Mouse (Mus musculus) cerebral cortex, adult 2 months (tissue): ENCODE data around the gene Nrp2.

Experiments
- WGBS: fragments of 180-500 bp; shearing (Covaris S2); methylation state at CpG from one replicate; pipeline ENCODE4 v1.1.7; 2018; 5-methylcytosine and 5-hydroxymethylcytosine counted together

The Nrp2 gene

GRCm38 (mm10) chr1:62783354-62784083 is 80.4 kb downstream of the Nrp2 start:
- WGBS, result 65% methylated on average over 18 of the region's 18 CpGs

DNA sequence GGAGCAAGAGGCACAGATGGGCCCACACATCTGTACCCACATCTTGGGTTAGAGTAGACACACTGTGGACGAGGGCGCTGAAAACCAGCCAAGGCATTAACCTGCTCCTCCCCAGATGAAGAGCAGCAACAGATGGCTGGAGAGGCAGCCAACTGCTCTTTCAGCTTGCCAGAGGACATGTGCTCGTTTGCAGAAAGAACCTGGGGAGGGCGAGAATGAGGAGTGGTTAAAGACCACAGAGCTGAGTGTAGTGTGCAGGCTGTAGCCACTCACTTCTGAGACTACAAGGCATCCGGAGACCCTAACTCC is 81.0 kb downstream of the Nrp2 start:
- 55% methylated on average over 5 of the region's 5 CpGs for WGBS

- WGBS, result 19% methylated on average over 5 of the region's 5 CpGs
Measured at GRCm38 (mm10) chr1:62786255-62786654, 83.2 kb downstream of the Nrp2 start.

DNA sequence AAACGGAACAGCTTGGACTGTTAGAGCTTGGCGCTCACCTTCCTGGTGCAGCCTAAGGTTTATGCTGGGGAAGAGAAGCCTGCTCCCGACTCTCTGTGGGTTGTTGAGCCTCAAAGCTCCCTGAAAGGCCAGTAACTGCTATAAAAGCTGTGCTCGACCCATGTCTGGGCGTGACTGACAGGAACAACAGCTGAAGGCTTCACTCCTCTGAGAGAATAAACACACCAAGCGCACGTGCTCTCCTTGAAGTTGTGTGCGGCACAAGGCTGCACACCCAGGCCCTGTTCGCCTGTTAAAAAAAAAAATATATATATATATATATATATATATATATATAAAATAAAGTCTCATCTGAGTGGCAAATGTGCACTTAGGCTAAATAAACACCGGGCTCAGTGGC is 84.5 kb downstream of the Nrp2 start:
- WGBS, result 95% methylated on average over 10 of the region's 10 CpGs

DNA sequence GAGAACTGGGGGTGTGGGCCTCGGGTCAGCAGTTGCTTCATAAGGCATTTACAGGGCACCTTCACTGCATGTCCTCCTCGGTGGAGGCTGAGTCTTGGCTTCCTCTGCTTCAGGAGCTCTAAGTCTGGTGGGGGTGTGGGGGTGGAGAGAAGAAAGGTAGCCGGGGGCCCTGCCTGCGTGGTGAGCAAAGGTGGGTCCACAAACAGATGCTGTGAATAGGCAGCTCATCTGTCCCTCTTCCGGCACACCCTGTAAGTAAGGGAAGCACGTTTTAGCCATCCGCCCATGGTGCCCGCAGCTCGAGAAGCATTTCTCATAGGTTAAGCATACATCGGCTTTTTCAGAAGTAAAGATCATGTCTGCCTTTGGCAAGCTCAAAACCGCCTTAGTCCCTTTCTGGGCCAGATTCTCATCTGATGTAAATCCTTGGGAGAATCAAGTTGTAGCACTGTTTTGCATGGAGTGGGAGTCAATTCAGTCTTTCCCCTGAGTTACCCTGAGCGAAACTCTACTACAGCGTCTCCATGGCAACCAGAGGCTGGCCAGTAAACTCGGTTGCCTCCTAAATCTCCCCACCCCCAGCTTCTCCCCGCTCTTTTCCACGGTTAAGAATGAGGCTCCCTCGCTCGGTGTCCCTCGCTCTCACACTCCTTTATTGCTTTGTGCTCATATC is 91.3 kb downstream of the Nrp2 start:
- WGBS, result 31% methylated on average over 19 of the region's 19 CpGs

- WGBS, result 34% methylated on average over 2 of the region's 2 CpGs
Measured at GRCm38 (mm10) chr1:62794896-62795255, 91.8 kb downstream of the Nrp2 start.

DNA sequence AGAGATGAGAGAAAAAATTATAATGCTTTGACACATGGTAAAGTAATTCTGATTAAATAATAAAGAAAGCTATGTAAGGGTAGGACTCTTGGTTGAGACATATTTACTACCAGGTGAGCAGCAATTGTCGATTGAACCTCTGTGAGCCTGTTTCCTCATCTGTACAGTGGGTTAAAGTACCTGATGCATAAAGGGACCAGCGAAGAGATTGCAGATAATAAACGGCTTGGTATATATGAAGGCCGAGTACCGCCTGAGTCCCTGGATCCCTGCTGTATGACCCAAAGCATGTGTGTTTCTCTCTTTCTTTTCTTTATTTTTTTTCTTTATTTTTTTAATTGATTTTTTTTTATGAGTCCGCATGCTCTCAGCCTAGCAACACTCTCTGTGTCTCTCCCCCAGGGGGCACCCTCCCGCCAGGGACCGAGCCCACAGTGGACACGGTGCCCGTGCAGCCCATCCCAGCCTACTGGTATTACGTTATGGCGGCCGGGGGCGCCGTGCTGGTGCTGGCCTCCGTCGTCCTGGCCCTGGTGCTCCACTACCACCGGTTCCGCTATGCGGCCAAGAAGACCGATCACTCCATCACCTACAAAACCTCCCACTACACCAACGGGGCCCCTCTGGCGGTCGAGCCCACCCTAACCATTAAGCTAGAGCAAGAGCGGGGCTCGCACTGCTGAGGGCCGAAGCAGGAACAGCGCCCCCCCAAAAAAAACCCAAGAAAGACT is 92.4 kb downstream of the Nrp2 start:
- WGBS, result 28% methylated on average over 28 of the region's 28 CpGs

- WGBS, result 55% methylated on average over 9 of the region's 9 CpGs
Measured at GRCm38 (mm10) chr1:62796038-62796647, 93.1 kb downstream of the Nrp2 start.

DNA sequence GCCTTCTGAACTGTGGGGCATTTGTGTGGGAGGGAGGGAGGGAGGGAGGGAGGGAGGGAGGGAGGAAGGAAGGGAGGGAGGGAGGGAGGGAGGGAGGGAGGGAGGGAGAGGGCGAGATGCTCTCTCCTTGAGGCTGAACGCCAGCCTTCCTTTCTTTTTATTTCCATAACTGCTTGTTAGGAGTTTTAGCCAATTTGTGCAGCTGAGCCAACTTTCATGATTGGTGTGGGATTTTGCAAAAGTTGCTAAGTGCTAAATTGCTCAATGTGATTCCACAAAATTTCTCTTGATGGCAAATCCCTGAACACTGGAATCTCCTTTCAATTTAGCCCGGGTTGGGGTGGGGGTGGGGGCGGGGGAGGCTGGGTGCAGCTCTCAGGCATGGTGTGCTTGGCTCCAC is 96.3 kb downstream of the Nrp2 start:
- 45% methylated on average over 4 of the region's 4 CpGs for WGBS

- 94% methylated on average over 5 of the region's 5 CpGs for WGBS
Measured at GRCm38 (mm10) chr1:62800351-62800750, 97.3 kb downstream of the Nrp2 start.

GRCm38 (mm10) chr1:62801429-62801828 is 98.3 kb downstream of the Nrp2 start:
- 81% methylated on average over 4 of the region's 4 CpGs for WGBS

GRCm38 (mm10) chr1:62801842-62802241 is 98.8 kb downstream of the Nrp2 start:
- 93% methylated on average over 3 of the region's 3 CpGs for WGBS

GRCm38 (mm10) chr1:62803544-62803943 is 100.5 kb downstream of the Nrp2 start:
- WGBS, result 88% methylated on average over 1 of the region's 1 CpGs

GRCm38 (mm10) chr1:62806014-62806413 is 102.9 kb downstream of the Nrp2 start:
- 47% methylated on average over 1 of the region's 1 CpGs for WGBS

DNA sequence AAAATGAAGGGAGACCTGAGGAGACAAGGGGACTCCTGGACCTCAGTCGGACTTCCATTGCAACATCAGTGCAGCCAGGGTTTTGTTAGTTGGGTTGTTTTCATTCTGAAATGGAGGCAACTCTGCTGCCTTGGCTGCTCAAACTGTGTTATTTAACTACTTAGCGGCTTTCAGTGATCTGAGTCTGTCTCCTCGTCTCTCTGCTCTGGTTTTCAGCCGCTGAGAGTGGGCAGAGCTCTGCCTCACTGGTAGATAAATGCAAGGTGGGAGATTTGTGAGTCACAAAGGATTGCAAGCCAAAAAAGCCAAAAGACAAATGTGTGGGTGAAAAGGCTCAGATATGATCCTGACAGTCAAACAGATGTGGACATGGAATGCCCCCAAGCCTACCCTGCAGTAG is 105.3 kb downstream of the Nrp2 start:
- WGBS, result 48% methylated on average over 4 of the region's 4 CpGs

- 74% methylated on average over 8 of the region's 8 CpGs for WGBS
Measured at GRCm38 (mm10) chr1:62809601-62810228, 106.6 kb downstream of the Nrp2 start.

DNA sequence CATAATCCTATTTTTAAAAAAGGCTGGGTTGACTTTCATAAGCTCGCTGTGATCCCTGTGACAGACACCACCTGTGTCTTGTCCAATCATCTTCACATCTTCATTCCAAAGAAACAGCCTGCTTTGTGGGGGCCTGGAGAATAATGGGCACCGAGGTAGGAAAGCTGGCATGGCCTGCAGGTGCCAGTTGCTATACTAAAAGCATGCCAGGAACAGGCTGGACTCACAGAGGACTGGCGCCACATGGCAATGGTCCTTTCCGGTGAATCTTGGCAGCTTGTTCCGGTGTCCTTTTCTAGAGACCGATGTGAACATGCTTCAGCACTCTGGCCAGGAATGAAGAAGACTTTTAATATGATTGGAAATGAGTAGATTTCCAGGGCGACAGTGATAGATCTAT is 108.1 kb downstream of the Nrp2 start:
- 76% methylated on average over 7 of the region's 7 CpGs for WGBS

- WGBS, result 77% methylated on average over 10 of the region's 10 CpGs
Measured at GRCm38 (mm10) chr1:62812701-62813684, 109.9 kb downstream of the Nrp2 start.

GRCm38 (mm10) chr1:62813938-62814337 is 110.9 kb downstream of the Nrp2 start:
- 88% methylated on average over 1 of the region's 1 CpGs for WGBS

DNA sequence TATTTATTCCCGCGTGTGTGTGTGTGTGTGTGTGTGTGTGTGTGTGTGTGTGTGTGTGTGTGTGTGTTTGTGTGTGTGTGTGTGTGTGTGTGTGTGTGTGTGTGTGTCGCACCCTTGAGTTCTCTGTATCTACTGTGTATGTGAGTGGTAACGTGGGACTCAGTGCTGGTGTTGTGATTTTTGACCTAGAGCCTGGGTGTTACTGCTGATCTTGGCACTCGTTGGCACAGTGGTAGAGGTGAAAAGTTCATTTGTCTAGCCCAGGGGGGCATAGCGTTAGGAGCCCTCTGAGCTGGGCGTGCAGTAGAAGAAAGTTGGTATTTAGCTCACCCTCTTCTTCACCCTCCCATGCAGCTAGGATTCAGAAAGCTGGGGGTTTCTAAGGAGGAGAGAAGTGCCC is 114.5 kb downstream of the Nrp2 start:
- 86% methylated on average over 7 of the region's 7 CpGs for WGBS

DNA sequence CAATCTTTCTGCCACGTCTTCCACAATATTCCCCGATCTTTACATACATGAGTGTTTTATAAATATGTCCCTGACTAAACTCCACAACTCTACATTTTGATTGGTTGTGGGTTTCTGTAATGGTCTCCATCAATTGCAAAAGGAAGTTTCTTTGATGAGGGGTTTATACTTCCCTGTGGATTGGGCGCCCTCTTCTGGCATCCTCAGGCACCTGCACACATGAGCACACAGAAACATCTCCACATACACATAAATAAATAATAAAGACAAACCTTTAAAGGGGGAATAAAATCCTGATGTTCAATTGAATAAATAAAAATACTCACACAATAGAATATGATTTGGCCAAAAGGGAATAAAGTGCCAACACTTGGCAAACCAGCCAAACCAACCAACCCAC is 117.1 kb downstream of the Nrp2 start:
- 74% methylated on average over 3 of the region's 3 CpGs for WGBS
